ENCODE assay signal across 19 mouse cellular contexts in genomic region chr3:52792121-52792520, GRCm38 (mm10).
A peak's percentile ranks its signal among the peaks of the same experiment; 100 is the strongest.
DNase-seq lines count a peak whose midpoint lies in the region; ATAC-seq lines count a peak whose summit lies in the region.
"Had no signal": no experiment of that assay in that cellular context is flagged by ENCODE, and none has a peak within 500 bp of the region (broad histone marks: within the 10 kb centered on the region; RNA-seq: fewer than 3 reads in every experiment).

No protein-coding gene starts in this region.

- H3K4me2 ChIP-seq in hindbrain, embryonic 14.5 days (replicated peaks) = no peak overlapping the region
- H3K4me2 ChIP-seq: embryonic facial prominence, embryonic 13.5 days; embryonic facial prominence, embryonic 15.5 days; forebrain, embryonic 12.5 days had no signal

- no peak overlapping the region for H3K9ac ChIP-seq in hindbrain, embryonic 14.5 days
- H3K9ac ChIP-seq: embryonic facial prominence, embryonic 13.5 days; embryonic facial prominence, embryonic 15.5 days; forebrain, embryonic 12.5 days had no signal

- 36% methylated on average over 5 of the region's 5 CpGs for WGBS in hindbrain, embryonic 14.5 days

- DNase-seq in cerebellum, postnatal 14 days = peak; percentile 37 to 40
- no peak for DNase-seq in cerebellum, adult 9-11 months
- DNase-seq in left cerebral cortex, postnatal 4 days = peak; percentile 22
- DNase-seq in left cerebral cortex, adult 18-20 months (ENCODE audit: low spot score in 2 of 2) = no peak
- DNase-seq in hindbrain, embryonic 14.5 days (ENCODE audit: low spot score) = no peak
- DNase-seq: adrenal gland, adult 2 months; adrenal gland, postnatal 10 days; adrenal gland, postnatal 25 days; cerebellum, adult 11 months; cerebellum, adult 18-20 months; cerebellum, adult 8-10 months; embryo, embryonic 11 days had no signal

- ATAC-seq in hindbrain, embryonic 14.5 days (ENCODE audit: low FRiP score) = no peak
- ATAC-seq: forebrain, embryonic 14.5 days; forebrain, embryonic 16.5 days had no signal

- intact Hi-C loops in left cerebral cortex, postnatal 4 days (cut with DNase I) = no loop called here

- no peaks in the 10 kb centered on the region for H3K36me3 ChIP-seq in hindbrain, embryonic 14.5 days (replicated peaks; ENCODE audit: control insufficient read depth, insufficient read depth)
- H3K36me3 ChIP-seq: embryonic facial prominence, embryonic 13.5 days; embryonic facial prominence, embryonic 15.5 days; forebrain, embryonic 10.5 days; forebrain, embryonic 12.5 days had no signal

- no peak overlapping the region for H3K27ac ChIP-seq in hindbrain, embryonic 14.5 days
- H3K27ac ChIP-seq: embryonic facial prominence, embryonic 13.5 days; embryonic facial prominence, embryonic 15.5 days; forebrain, embryonic 10.5 days; forebrain, embryonic 12.5 days had no signal

- H3K4me1 ChIP-seq in hindbrain, embryonic 14.5 days (replicated peaks; ENCODE audit: control insufficient read depth, insufficient read depth, low read length) = no peaks in the 10 kb centered on the region
- H3K4me1 ChIP-seq: embryonic facial prominence, embryonic 13.5 days; embryonic facial prominence, embryonic 15.5 days; forebrain, embryonic 12.5 days had no signal

- H3K9me3 ChIP-seq in hindbrain, embryonic 14.5 days (ENCODE audit: control insufficient read depth, low read length) = no peaks in the 10 kb centered on the region
- H3K9me3 ChIP-seq: embryonic facial prominence, embryonic 13.5 days; embryonic facial prominence, embryonic 15.5 days; forebrain, embryonic 10.5 days; forebrain, embryonic 12.5 days had no signal

- H3K27me3 ChIP-seq in hindbrain, embryonic 14.5 days (ENCODE audit: control insufficient read depth, insufficient read depth, low read length) = no peaks in the 10 kb centered on the region
- H3K27me3 ChIP-seq: embryonic facial prominence, embryonic 15.5 days; forebrain, embryonic 12.5 days had no signal

- H3K4me3 ChIP-seq in hindbrain, embryonic 14.5 days (replicated peaks; ENCODE audit: low read length) = no peak overlapping the region
- H3K4me3 ChIP-seq: embryonic facial prominence, embryonic 13.5 days; embryonic facial prominence, embryonic 15.5 days; erythroblast, embryonic 14.5 days; forebrain, embryonic 10.5 days; forebrain, embryonic 12.5 days had no signal

Comparison
In these comparisons a context has a peak if more than half of its experiments do, and no peak if none do; other contexts are left out.
1. DNase-seq: peak in cerebellum, postnatal 14 days (2 of 2) and left cerebral cortex, postnatal 4 days (single experiment); none in cerebellum, adult 9-11 months (single experiment), left cerebral cortex, adult 18-20 months (0 of 2) and hindbrain, embryonic 14.5 days (single experiment).